Mouse (Mus musculus) gastrocnemius, postnatal 14 days (tissue): ENCODE measurements around the gene Tnfsfm13. TPM values are rescaled to one million over a fixed set of nuclear protein-coding genes. Genes with fewer than 3 reads are reported as not detected.
"Not testable (repeated sequence)": the region's sequence is repeated elsewhere in the genome, so short reads cannot be mapped to it uniquely, and the experiment has no call there.

Source experiments
- DNase-seq: peaks from one replicate; pipeline ENCODE4 v3.0.0; 2021; ENCODE audit warnings: mixed read lengths
- intact Hi-C: fragments of 180-260 bp; cut with DNase I; formaldehyde crosslinking; loops from one replicate; pipeline ENCODE4 v1.15.1; 2025; ENCODE audit warnings: low total_unique reads
- total RNA-seq, 2 experiments: library from RNA; stranded (reverse); gene quantifications; 2 replicates each; pipeline ENCODE4 v1.2.3; 2021

Gene Tnfsfm13
- total RNA-seq, 2 experiments from 2014 or later: 2.2 to 3.0 TPM

- no peak for DNase-seq
- intact Hi-C loops: no loop called here
These were observed 11.6 kb upstream of the Tnfsfm13 start for GRCm38 (mm10) chr11:69707480-69707847.

- intact Hi-C loops: no loop called here
These were observed 11.0 kb upstream of the Tnfsfm13 start for GRCm38 (mm10) chr11:69706775-69707479.

GRCm38 (mm10) chr11:69704613-69705010 is 8.7 kb upstream of the Tnfsfm13 start:
- intact Hi-C loops: no loop called here
- DNase-seq: no peak

More at GRCm38 (mm10) chr11:69706775-69707479, 11.0 kb upstream of the Tnfsfm13 start:
- peak; percentile 86 for DNase-seq

- intact Hi-C loops: no loop called here
- no peak for DNase-seq
These were observed 8.1 kb upstream of the Tnfsfm13 start for GRCm38 (mm10) chr11:69703814-69704612.

- intact Hi-C loops, DNase-seq: not testable (repeated sequence)
These were observed 7.5 kb upstream of the Tnfsfm13 start for GRCm38 (mm10) chr11:69703381-69703780.

- intact Hi-C loops, DNase-seq: not testable (repeated sequence)
These were observed 7.0 kb upstream of the Tnfsfm13 start for GRCm38 (mm10) chr11:69702886-69703285.

- intact Hi-C loops: no loop called here
These were observed 3.7 kb upstream of the Tnfsfm13 start for GRCm38 (mm10) chr11:69699595-69699994.

GRCm38 (mm10) chr11:69698574-69698973 is 2.7 kb upstream of the Tnfsfm13 start:
- no peak for DNase-seq
- intact Hi-C loops: no loop called here

More at GRCm38 (mm10) chr11:69699595-69699994, 3.7 kb upstream of the Tnfsfm13 start:
- DNase-seq: no peak

GRCm38 (mm10) chr11:69697396-69697795 is 1.5 kb upstream of the Tnfsfm13 start:
- DNase-seq: no peak
- intact Hi-C loops: no loop called here

GRCm38 (mm10) chr11:69695046-69695360 is 895 bp downstream of the Tnfsfm13 start:
- intact Hi-C loops: no loop called here
- no peak for DNase-seq

GRCm38 (mm10) chr11:69693421-69693965 is 2.4 kb downstream of the Tnfsfm13 start:
- intact Hi-C loops: loop anchor here (5.0 kb wide), 1 partner anchor 59 kb away; no protein-coding TSS in a partner anchor
- no peak for DNase-seq

GRCm38 (mm10) chr11:69692863-69693262 is 3.0 kb downstream of the Tnfsfm13 start:
- no peak for DNase-seq
- intact Hi-C loops: loop anchor here (5.0 kb wide), 1 partner anchor 59 kb away; no protein-coding TSS in a partner anchor

- intact Hi-C loops: loop anchor here (5.0 kb wide), 1 partner anchor 60 kb away; no protein-coding TSS in a partner anchor
- no peak for DNase-seq
These were observed 3.6 kb downstream of the Tnfsfm13 start for GRCm38 (mm10) chr11:69692196-69692811.

GRCm38 (mm10) chr11:69689891-69690290 is 6.0 kb downstream of the Tnfsfm13 start:
- DNase-seq: no peak
- intact Hi-C loops: loop anchor here (5.0 kb wide), 1 partner anchor 62 kb away; no protein-coding TSS in a partner anchor

GRCm38 (mm10) chr11:69687061-69687460 is 8.8 kb downstream of the Tnfsfm13 start:
- no peak for DNase-seq
- intact Hi-C loops: no loop called here

GRCm38 (mm10) chr11:69686377-69686776 is 9.5 kb downstream of the Tnfsfm13 start:
- peak; percentile 91 for DNase-seq
- intact Hi-C loops: no loop called here

GRCm38 (mm10) chr11:69685526-69686148 is 10.3 kb downstream of the Tnfsfm13 start, which contains the start of gene Tnfsf13:
Tnfsf13 (minus strand) TSS chr11:69685784.
- peak; percentile 81 for DNase-seq
- intact Hi-C loops: no loop called here

- DNase-seq: peak; percentile 25
- intact Hi-C loops: no loop called here
These were observed 11.0 kb downstream of the Tnfsfm13 start for GRCm38 (mm10) chr11:69684936-69685335.

- intact Hi-C loops: no loop called here
- DNase-seq: no peak
These were observed 11.7 kb downstream of the Tnfsfm13 start for GRCm38 (mm10) chr11:69684128-69684745.
